ENCODE assay signal across 9 mouse cellular contexts in the genomic region with DNA sequence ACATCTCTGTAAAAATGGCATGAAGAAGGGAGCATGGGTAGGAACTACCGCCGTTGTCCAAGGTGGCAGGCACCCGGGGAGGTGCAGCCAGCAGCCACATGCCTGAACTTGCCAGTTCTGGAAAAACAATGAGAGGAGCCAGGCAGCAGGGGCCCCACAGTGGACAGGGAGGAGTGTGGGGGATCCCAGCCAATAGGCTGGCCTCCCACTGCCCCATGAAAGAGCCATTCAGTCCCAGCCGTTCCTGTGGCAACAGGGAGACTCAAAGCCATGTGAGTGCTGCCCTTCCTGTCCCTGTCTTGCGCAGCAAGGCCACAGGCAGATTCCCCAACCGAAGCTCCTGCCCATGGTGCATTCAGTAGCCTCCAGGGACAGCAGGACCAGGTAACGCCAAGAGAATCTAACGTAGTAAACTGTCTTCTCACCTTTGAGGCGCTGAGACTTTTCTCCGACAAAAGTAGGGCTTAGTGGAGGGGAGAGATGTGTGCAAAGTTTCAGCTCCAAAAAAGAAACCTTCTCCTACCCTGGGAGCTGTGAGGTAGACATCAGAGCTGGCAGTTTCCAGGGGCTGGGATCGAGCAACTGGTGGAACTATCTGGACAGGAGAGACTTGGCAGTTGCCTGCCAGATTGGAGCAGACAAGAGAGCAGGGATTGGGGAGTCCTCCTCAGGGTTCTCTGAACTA. TPM values are rescaled to one million over a fixed set of nuclear protein-coding genes. Genes with fewer than 3 reads are reported as not detected.
DNase-seq lines count a peak whose midpoint lies in the region; ATAC-seq lines count a peak whose summit lies in the region.
"Had no signal": no experiment of that assay in that cellular context is flagged by ENCODE, and none has a peak within 500 bp of the region (broad histone marks: within the 10 kb centered on the region; RNA-seq: fewer than 3 reads in every experiment).

No protein-coding gene starts in this region.

- H3K4me2 ChIP-seq in forebrain, embryonic 13.5 days = peak overlapping the region; percentile 36
- H3K4me2 ChIP-seq in intestine, embryonic 15.5 days (replicated peaks) = no peak overlapping the region
- H3K4me2 ChIP-seq in neural tube, embryonic 14.5 days (ENCODE audit: low read depth, low read length) = peak overlapping the region; percentile 14; the same call in 1 of the 2 replicates

- DNase-seq in kidney, adult 9 months = peak; percentile 12
- DNase-seq in kidney, postnatal 14 days = no peak
- DNase-seq in MN1 (ENCODE audit: low spot score) = no peak
- DNase-seq in urinary bladder, postnatal 14 days (ENCODE audit: low spot score) = no peak

- no peaks in the 10 kb centered on the region for H3K36me3 ChIP-seq in forebrain, embryonic 13.5 days (ENCODE audit: poor library complexity, severe bottlenecking)
- no peaks in the 10 kb centered on the region for H3K36me3 ChIP-seq in intestine, embryonic 15.5 days
- H3K36me3 ChIP-seq in neural tube, embryonic 14.5 days (ENCODE audit: control insufficient read depth, insufficient read depth, low read length) = no peaks in the 10 kb centered on the region

- peak overlapping the region; percentile 17; the same call in 1 of the 2 replicates for H3K9ac ChIP-seq in forebrain, embryonic 13.5 days
- H3K9ac ChIP-seq in intestine, embryonic 15.5 days = peak overlapping the region; percentile 13; the same call in 1 of the 2 replicates
- H3K9ac ChIP-seq in neural tube, embryonic 14.5 days (replicated peaks; ENCODE audit: low read depth, low read length) = no peak overlapping the region

- WGBS in forebrain, embryonic 13.5 days = 10% methylated on average over 11 of the region's 11 CpGs
- WGBS in intestine, embryonic 15.5 days = 42% methylated on average over 11 of the region's 11 CpGs
- 19% methylated on average over 11 of the region's 11 CpGs for whole genome bisulfite sequencing in neural tube, embryonic 14.5 days

- H3K4me1 ChIP-seq in brown adipose tissue, adult 24 weeks (ENCODE audit: control insufficient read depth, insufficient read depth, insufficient read length, low read length) = peaks cover 3% of the 10 kb centered on the region; the same call in 1 of the 2 replicates
- peaks cover 41% of the 10 kb centered on the region for H3K4me1 ChIP-seq in forebrain, embryonic 13.5 days
- peaks cover 23% of the 10 kb centered on the region for H3K4me1 ChIP-seq in intestine, embryonic 15.5 days (replicated peaks)
- H3K4me1 ChIP-seq in neural tube, embryonic 14.5 days (ENCODE audit: control insufficient read depth, insufficient read depth, low read length) = no peaks in the 10 kb centered on the region

- peak; percentile 65; the same call in 1 of the 2 replicates for ATAC-seq in forebrain, embryonic 13.5 days
- no peak for ATAC-seq in intestine, embryonic 15.5 days
- peak; percentile 72 for ATAC-seq in neural tube, embryonic 14.5 days (ENCODE audit: low read depth)

- 0 out of 2 replicates have a peak, but pooled peaks cover 8% of the 10 kb centered on the region for H3K27me3 ChIP-seq in forebrain, embryonic 13.5 days
- H3K27me3 ChIP-seq in intestine, embryonic 15.5 days (replicated peaks) = no peaks in the 10 kb centered on the region
- no peaks in the 10 kb centered on the region for H3K27me3 ChIP-seq in neural tube, embryonic 14.5 days (ENCODE audit: control insufficient read depth, insufficient read depth, low read length)

- H3K4me3 ChIP-seq in brown adipose tissue, adult 24 weeks (ENCODE audit: insufficient read depth, low read depth, low read length) = no peak overlapping the region
- no peak overlapping the region for H3K4me3 ChIP-seq in forebrain, embryonic 13.5 days
- H3K4me3 ChIP-seq in intestine, embryonic 15.5 days (replicated peaks) = no peak overlapping the region
- no peak overlapping the region for H3K4me3 ChIP-seq in neural tube, embryonic 14.5 days (ENCODE audit: low read depth, low read length)

- peak overlapping the region; percentile 74 for H3K27ac ChIP-seq in brown adipose tissue, adult 24 weeks (replicated peaks; ENCODE audit: low read depth, low read length)
- H3K27ac ChIP-seq in forebrain, embryonic 13.5 days = peak overlapping the region; percentile 51
- H3K27ac ChIP-seq in intestine, embryonic 15.5 days = no peak overlapping the region
- H3K27ac ChIP-seq in neural tube, embryonic 14.5 days (ENCODE audit: low read depth, low read length) = peak overlapping the region; percentile 81

- no peaks in the 10 kb centered on the region for H3K9me3 ChIP-seq in forebrain, embryonic 13.5 days (replicated peaks)
- no peaks in the 10 kb centered on the region for H3K9me3 ChIP-seq in intestine, embryonic 15.5 days
- no peaks in the 10 kb centered on the region for H3K9me3 ChIP-seq in neural tube, embryonic 14.5 days (ENCODE audit: control insufficient read depth, low read length)

RNA-seq across cellular contexts. Expression of a gene that starts 5.2 kb away (rescaled TPM):
- polyA plus RNA-seq in brown adipose tissue, adult 24 weeks (2012; ENCODE audit: insufficient read depth, insufficient read length, missing spikeins) = 7.2 and 11.1 TPM in 2 replicates
- polyA plus RNA-seq in forebrain, embryonic 13.5 days (2015; fragmentation: Nextera tagmentation; extraction: Ambion mirVana) = 7.1 and 8.6 TPM in 2 replicates
- 10.8 and 16.6 TPM in 2 replicates for polyA plus RNA-seq in intestine, embryonic 15.5 days (2015; fragmentation: Nextera tagmentation; extraction: Ambion mirVana)
- polyA plus RNA-seq in neural tube, embryonic 14.5 days (2014; fragmentation: Nextera tagmentation; extraction: Ambion mirVana) = 9.4 and 11.7 TPM in 2 replicates

RNA-seq across cellular contexts. Expression of a gene that starts 28.9 kb away (rescaled TPM):
- 13.4 and 13.9 TPM in 2 replicates for polyA plus RNA-seq in brown adipose tissue, adult 24 weeks (2012; ENCODE audit: insufficient read depth, insufficient read length, missing spikeins)
- polyA plus RNA-seq in forebrain, embryonic 13.5 days (2015; fragmentation: Nextera tagmentation; extraction: Ambion mirVana) = 0.31 and 0.98 TPM in 2 replicates
- polyA plus RNA-seq in intestine, embryonic 15.5 days (2015; fragmentation: Nextera tagmentation; extraction: Ambion mirVana) = 1.8 and 2.1 TPM in 2 replicates
- polyA plus RNA-seq in neural tube, embryonic 14.5 days (2014; fragmentation: Nextera tagmentation; extraction: Ambion mirVana) = 4.6 and 11.6 TPM in 2 replicates

RNA-seq across cellular contexts. Expression of a gene that starts 29.5 kb away (rescaled TPM):
- not detected in 2 replicates for polyA plus RNA-seq in brown adipose tissue, adult 24 weeks (2012; ENCODE audit: insufficient read depth, insufficient read length, missing spikeins)
- polyA plus RNA-seq in forebrain, embryonic 13.5 days (2015; fragmentation: Nextera tagmentation; extraction: Ambion mirVana) = 0.06 and 0.23 TPM in 2 replicates
- 0.06 and 0.10 TPM in 2 replicates for polyA plus RNA-seq in intestine, embryonic 15.5 days (2015; fragmentation: Nextera tagmentation; extraction: Ambion mirVana)
- not detected in 2 replicates for polyA plus RNA-seq in neural tube, embryonic 14.5 days (2014; fragmentation: Nextera tagmentation; extraction: Ambion mirVana)
- polyA plus RNA-seq: liver, adult 2 months had no signal

RNA-seq across cellular contexts. Expression of a gene that starts 35.0 kb away (rescaled TPM):
- 3.6 and 3.7 TPM in 2 replicates for polyA plus RNA-seq in brown adipose tissue, adult 24 weeks (2012; ENCODE audit: insufficient read depth, insufficient read length, missing spikeins)
- polyA plus RNA-seq in forebrain, embryonic 13.5 days (2015; fragmentation: Nextera tagmentation; extraction: Ambion mirVana) = 1.0 and 1.2 TPM in 2 replicates
- polyA plus RNA-seq in intestine, embryonic 15.5 days (2015; fragmentation: Nextera tagmentation; extraction: Ambion mirVana) = 3.1 and 3.5 TPM in 2 replicates
- polyA plus RNA-seq in neural tube, embryonic 14.5 days (2014; fragmentation: Nextera tagmentation; extraction: Ambion mirVana) = 6.7 and 8.0 TPM in 2 replicates

RNA-seq across cellular contexts. Expression of a gene that starts 41.2 kb away (rescaled TPM):
- not detected in 2 replicates for polyA plus RNA-seq in brown adipose tissue, adult 24 weeks (2012; ENCODE audit: insufficient read depth, insufficient read length, missing spikeins)
- 0.19 TPM in 1 of 2 replicates, not detected in the other for polyA plus RNA-seq in forebrain, embryonic 13.5 days (2015; fragmentation: Nextera tagmentation; extraction: Ambion mirVana)
- 0.10 TPM in 1 of 2 replicates, not detected in the other for polyA plus RNA-seq in intestine, embryonic 15.5 days (2015; fragmentation: Nextera tagmentation; extraction: Ambion mirVana)
- 0.08 and 0.10 TPM in 2 replicates for polyA plus RNA-seq in neural tube, embryonic 14.5 days (2014; fragmentation: Nextera tagmentation; extraction: Ambion mirVana)
- polyA plus RNA-seq: liver, adult 2 months had no signal
